Mouse (Mus musculus) lung, adult 18-20 months (tissue): ENCODE results near the gene Olfr444.

Experiments used
- DNase-seq, 2 experiments: peaks; one replicate each; pipeline ENCODE4 v3.0.0; 2022; ENCODE audit warnings: mixed read lengths in 2 of 2

Olfr444 gene

GRCm38 (mm10) chr6:42948767-42949166, at the start of gene Olfr444:
TSS of gene Olfr444 (plus strand) at chr6:42949067.
- no peak for DNase-seq

- DNase-seq = no peak
These were observed 48.5 kb upstream of the Olfr444 start for GRCm38 (mm10) chr6:42900345-42900744.

- no peak for DNase-seq
These were observed 40.3 kb upstream of the Olfr444 start, which contains the start of gene Olfr447 for GRCm38 (mm10) chr6:42908578-42908977. TSS of gene Olfr447 (plus strand) at chr6:42908878.

GRCm38 (mm10) chr6:42921077-42921476, 27.8 kb upstream of the Olfr444 start, which contains the start of gene Olfr446:
TSS of gene Olfr446 (plus strand) at chr6:42921377.
- no peak for DNase-seq

- DNase-seq = no peak
These were observed 31.5 kb downstream of the Olfr444 start for GRCm38 (mm10) chr6:42980377-42980776.
